Mouse (Mus musculus) liver, embryonic 11.5 days (tissue): Measurements from ENCODE around the gene Naa50. TPM values are rescaled to one million over a fixed set of nuclear protein-coding genes. Genes with fewer than 3 reads are reported as not detected.

Experiments
- ATAC-seq: fragments of 200-750 bp; cut with Nextera tagmentation; replicated peaks from 2 replicates; pipeline ENCODE4 v1.8.0; 2017; ENCODE audit warnings: moderate number of reproducible peaks, mild to moderate bottlenecking, moderate TSS enrichment, moderate library complexity; ENCODE audit not compliant: low FRiP score
- DNase-seq: peaks from one replicate; pipeline ENCODE4 v3.0.0-alpha.2; 2017; ENCODE audit warnings: low spot score
- H3K27ac ChIP-seq: fragments of 300-500 bp; sonication (generic); 2 replicates; pipeline ENCODE4 v1.5.1; 2014; ENCODE audit warnings: mild to moderate bottlenecking, low read depth, low read length, control low read depth
- H3K27me3 ChIP-seq: fragments of 300-500 bp; sonication (generic); replicated peaks from 2 replicates; pipeline ENCODE4 v1.6.1; 2014; ENCODE audit warnings: low read length, mixed read lengths; ENCODE audit not compliant: control insufficient read depth, insufficient read depth
- H3K36me3 ChIP-seq: fragments of 300-500 bp; sonication (generic); 2 replicates; pipeline ENCODE4 v1.6.1; 2014; ENCODE audit warnings: mild to moderate bottlenecking, low read length, moderate library complexity, mixed read lengths; ENCODE audit not compliant: control insufficient read depth, insufficient read depth
- H3K4me1 ChIP-seq: fragments of 300-500 bp; sonication (generic); replicated peaks from 2 replicates; pipeline ENCODE4 v1.6.1; 2014; ENCODE audit warnings: low read length, mixed read lengths; ENCODE audit not compliant: control insufficient read depth, insufficient read depth
- H3K4me2 ChIP-seq: fragments of 300-500 bp; sonication (generic); 2 replicates; pipeline ENCODE4 v1.6.1; 2014; ENCODE audit warnings: mild to moderate bottlenecking, control low read depth, moderate library complexity
- H3K4me3 ChIP-seq: fragments of 300-500 bp; sonication (generic); 2 replicates; pipeline ENCODE4 v1.5.1; 2014; ENCODE audit warnings: low read depth, low read length, control low read depth
- H3K9ac ChIP-seq: fragments of 300-500 bp; sonication (generic); 2 replicates; pipeline ENCODE4 v1.6.1; 2014; ENCODE audit warnings: low read depth, low read length, control low read depth
- H3K9me3 ChIP-seq: fragments of 300-500 bp; sonication (generic); 2 replicates; pipeline ENCODE4 v1.6.1; 2016; ENCODE audit warnings: low read length, inconsistent platforms, mixed read lengths; ENCODE audit not compliant: control insufficient read depth
- WGBS: fragments of 180-500 bp; shearing (Covaris S2); extraction: QIAGEN DNeasy Blood & Tissue Kit; methylation state at CpG from one replicate; pipeline ENCODE4 v1.1.7; 2014; 5-methylcytosine and 5-hydroxymethylcytosine counted together
- polyA plus RNA-seq: library from polyadenylated mRNA; unstranded; fragments of >200 nt; fragmentation: Nextera tagmentation; extraction: Ambion mirVana; gene quantifications from 2 replicates; pipeline ENCODE4 v1.2.1, GENCODE M21; 2014

Naa50 gene
- polyA plus RNA-seq, 1 experiment from 2014 or later, result 143 TPM

GRCm38 (mm10) chr16:44122122-44122521, 17.5 kb upstream of the Naa50 start:
- DNase-seq (no peak), ATAC-seq (no peak)
- no peaks in the 10 kb centered on the region; the same call in 1 of the 2 replicates for H3K4me1 ChIP-seq
- no peak overlapping the region for H3K4me2 ChIP-seq
- no peaks in the 10 kb centered on the region for H3K27me3 ChIP-seq
- H3K27ac ChIP-seq, result no peak overlapping the region
- no peak overlapping the region for H3K9ac ChIP-seq
- H3K4me3 ChIP-seq, result no peak overlapping the region
- WGBS, result 87% methylated on average over 6 of the region's 6 CpGs
- no peaks in the 10 kb centered on the region for H3K9me3 ChIP-seq
- no peaks in the 10 kb centered on the region for H3K36me3 ChIP-seq

GRCm38 (mm10) chr16:44122574-44122973, 17.1 kb upstream of the Naa50 start:
- H3K9ac ChIP-seq, result no peak overlapping the region
- H3K27ac ChIP-seq, result no peak overlapping the region
- no peaks in the 10 kb centered on the region for H3K36me3 ChIP-seq
- H3K4me2 ChIP-seq, result no peak overlapping the region
- H3K27me3 ChIP-seq, result no peaks in the 10 kb centered on the region
- H3K4me3 ChIP-seq, result no peak overlapping the region
- H3K4me1 ChIP-seq, result no peaks in the 10 kb centered on the region; the same call in 1 of the 2 replicates
- no peak for DNase-seq
- 85% methylated on average over 6 of the region's 6 CpGs for WGBS
- ATAC-seq, result no peak
- H3K9me3 ChIP-seq, result no peaks in the 10 kb centered on the region

GRCm38 (mm10) chr16:44122982-44123725, 16.5 kb upstream of the Naa50 start:
- no peaks in the 10 kb centered on the region for H3K9me3 ChIP-seq
- DNase-seq (no peak), ATAC-seq (no peak)
- no peaks in the 10 kb centered on the region for H3K27me3 ChIP-seq
- no peaks in the 10 kb centered on the region; the same call in 1 of the 2 replicates for H3K4me1 ChIP-seq
- no peak overlapping the region for H3K4me3 ChIP-seq
- WGBS, result 85% methylated on average over 7 of the region's 7 CpGs
- no peaks in the 10 kb centered on the region for H3K36me3 ChIP-seq
- no peak overlapping the region for H3K4me2 ChIP-seq
- H3K9ac ChIP-seq, result no peak overlapping the region
- no peak overlapping the region for H3K27ac ChIP-seq

GRCm38 (mm10) chr16:44123786-44124185, 15.8 kb upstream of the Naa50 start:
- WGBS, result 64% methylated on average over 2 of the region's 2 CpGs
- DNase-seq (no peak), ATAC-seq (no peak)
- Histone ChIP-seq H3K9ac (no peak overlapping the region), H3K9me3 (no peaks in the 10 kb centered on the region), H3K4me2 (no peak overlapping the region), H3K4me1 (no peaks in the 10 kb centered on the region; the same call in 1 of the 2 replicates), H3K27ac (no peak overlapping the region), H3K36me3 (no peaks in the 10 kb centered on the region), H3K4me3 (no peak overlapping the region), H3K27me3 (no peaks in the 10 kb centered on the region)

- no peak overlapping the region for H3K27ac ChIP-seq
- DNase-seq (no peak), ATAC-seq (no peak)
Measured at GRCm38 (mm10) chr16:44124713-44125112, 14.9 kb upstream of the Naa50 start.

GRCm38 (mm10) chr16:44125436-44125835, 14.2 kb upstream of the Naa50 start:
- H3K9me3 ChIP-seq, result no peaks in the 10 kb centered on the region
- WGBS, result 85% methylated on average over 2 of the region's 2 CpGs
- no peaks in the 10 kb centered on the region for H3K27me3 ChIP-seq
- DNase-seq (no peak), ATAC-seq (no peak)
- H3K36me3 ChIP-seq, result no peaks in the 10 kb centered on the region
- H3K4me3 ChIP-seq, result no peak overlapping the region
- no peaks in the 10 kb centered on the region; the same call in 1 of the 2 replicates for H3K4me1 ChIP-seq
- no peak overlapping the region for H3K4me2 ChIP-seq
- no peak overlapping the region for H3K9ac ChIP-seq
- no peak overlapping the region for H3K27ac ChIP-seq

More at GRCm38 (mm10) chr16:44124713-44125112, 14.9 kb upstream of the Naa50 start:
- 94% methylated on average over 1 of the region's 1 CpGs for WGBS
- H3K9me3 ChIP-seq, result no peaks in the 10 kb centered on the region
- no peaks in the 10 kb centered on the region for H3K27me3 ChIP-seq
- no peaks in the 10 kb centered on the region; the same call in 1 of the 2 replicates for H3K4me1 ChIP-seq
- no peak overlapping the region for H3K4me3 ChIP-seq
- no peaks in the 10 kb centered on the region for H3K36me3 ChIP-seq
- no peak overlapping the region for H3K4me2 ChIP-seq
- H3K9ac ChIP-seq, result no peak overlapping the region

GRCm38 (mm10) chr16:44126437-44126836, 13.2 kb upstream of the Naa50 start:
- H3K9me3 ChIP-seq, result no peaks in the 10 kb centered on the region
- no peak overlapping the region for H3K9ac ChIP-seq
- DNase-seq (no peak), ATAC-seq (no peak)
- no peaks in the 10 kb centered on the region for H3K27me3 ChIP-seq
- H3K27ac ChIP-seq, result no peak overlapping the region
- H3K4me1 ChIP-seq, result no peaks in the 10 kb centered on the region; the same call in 1 of the 2 replicates
- H3K4me3 ChIP-seq, result no peak overlapping the region
- H3K36me3 ChIP-seq, result no peaks in the 10 kb centered on the region
- 91% methylated on average over 4 of the region's 4 CpGs for WGBS
- H3K4me2 ChIP-seq, result no peak overlapping the region

- Histone ChIP-seq H3K9me3 (no peaks in the 10 kb centered on the region), H3K4me3 (no peak overlapping the region), H3K36me3 (no peaks in the 10 kb centered on the region), H3K27ac (no peak overlapping the region), H3K4me2 (no peak overlapping the region), H3K4me1 (no peaks in the 10 kb centered on the region), H3K9ac (no peak overlapping the region), H3K27me3 (no peaks in the 10 kb centered on the region)
- 80% methylated on average over 4 of the region's 4 CpGs for WGBS
- no peak for DNase-seq
- ATAC-seq, result no peak
Measured at GRCm38 (mm10) chr16:44132300-44132699, 7.3 kb upstream of the Naa50 start.

- DNase-seq, result no peak
- Histone ChIP-seq H3K9me3 (no peaks in the 10 kb centered on the region), H3K4me1 (0 out of 2 replicates have a peak, but pooled peaks cover 6% of the 10 kb centered on the region), H3K4me3 (no peak overlapping the region), H3K27me3 (no peaks in the 10 kb centered on the region), H3K36me3 (no peaks in the 10 kb centered on the region), H3K9ac (no peak overlapping the region), H3K4me2 (no peak overlapping the region), H3K27ac (no peak overlapping the region)
- no peak for ATAC-seq
- WGBS, result 79% methylated on average over 3 of the region's 3 CpGs
Measured at GRCm38 (mm10) chr16:44133187-44133586, 6.4 kb upstream of the Naa50 start.
